Mouse (Mus musculus): Measurements from ENCODE around the gene Lrrc75b. TPM values are rescaled to one million over a fixed set of nuclear protein-coding genes. Genes with fewer than 3 reads are reported as not detected.

Lrrc75b gene
- polyA plus RNA-seq, 1 experiment from 2014 or later: 3.0 TPM

- peaks cover 14% of the 10 kb centered on the region for H3K4me1 ChIP-seq (replicated peaks; ENCODE audit: control insufficient read depth, insufficient read depth, low read length)
- peak overlapping the region; percentile 33 for H3K9ac ChIP-seq (ENCODE audit: low read length)
- no peaks in the 10 kb centered on the region for H3K9me3 ChIP-seq (ENCODE audit: control insufficient read depth, low read length)
- DNase-seq (ENCODE audit: low spot score): no peak
- peak overlapping the region; percentile 29 for H3K4me3 ChIP-seq (ENCODE audit: low read depth, low read length)
- no peaks in the 10 kb centered on the region for H3K27me3 ChIP-seq (replicated peaks; ENCODE audit: control insufficient read depth, insufficient read depth, low read length)
- peak overlapping the region; percentile 87 for H3K27ac ChIP-seq (ENCODE audit: low read depth)
- no peaks in the 10 kb centered on the region for H3K36me3 ChIP-seq (ENCODE audit: control insufficient read depth, insufficient read depth, low read length)
- peak overlapping the region; percentile 47 for H3K4me2 ChIP-seq (ENCODE audit: low read length)
- no peak for ATAC-seq (replicated peaks; ENCODE audit: low FRiP score, low TSS enrichment, low read depth)
- WGBS: 55% methylated on average over 16 of the region's 16 CpGs
These were observed 29.5 kb upstream of the Lrrc75b start for GRCm38 (mm10) chr10:75589651-75590050.

DNA sequence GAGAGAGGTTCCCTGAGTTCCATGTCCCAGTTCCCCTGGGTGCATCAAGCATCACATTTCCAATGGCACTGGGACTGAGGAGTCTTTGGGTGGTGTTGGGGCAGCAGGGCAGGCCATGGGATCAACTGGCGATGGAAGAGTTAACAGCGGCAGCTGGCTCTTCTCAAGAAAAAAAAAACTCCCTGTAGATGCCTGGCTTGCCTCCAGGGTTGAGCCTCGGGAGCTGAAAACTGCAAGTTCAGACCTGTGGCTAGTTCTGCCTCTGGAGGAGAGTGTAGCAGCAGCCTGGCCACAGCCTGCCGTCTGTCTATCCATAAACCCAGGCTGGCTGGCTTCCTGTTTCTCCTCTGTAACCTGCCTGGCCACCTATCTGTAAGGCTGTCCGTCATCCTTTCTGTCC lies 29.0 kb upstream of the Lrrc75b start, which contains the start of gene Ggt5:
Gene Ggt5 (plus strand): TSS at position 212 of the 400 bp plus-strand sequence.
- WGBS: 14% methylated on average over 5 of the region's 5 CpGs
- Histone ChIP-seq H3K36me3 (ENCODE audit: control insufficient read depth, insufficient read depth, low read length) (no peaks in the 10 kb centered on the region), H3K27me3 (replicated peaks; ENCODE audit: control insufficient read depth, insufficient read depth, low read length) (no peaks in the 10 kb centered on the region), H3K4me3 (ENCODE audit: low read depth, low read length) (peak within 1 kb of the TSS; percentile 29), H3K9me3 (ENCODE audit: control insufficient read depth, low read length) (no peaks in the 10 kb centered on the region), H3K4me2 (ENCODE audit: low read length) (peak within 1 kb of the TSS; percentile 47), H3K27ac (ENCODE audit: low read depth) (peak within 1 kb of the TSS; percentile 87), H3K9ac (ENCODE audit: low read length) (peak within 1 kb of the TSS; percentile 33), H3K4me1 (replicated peaks; ENCODE audit: control insufficient read depth, insufficient read depth, low read length) (peaks cover 14% of the 10 kb centered on the region; the same call in 1 of the 2 replicates)
- DNase-seq (ENCODE audit: low spot score): peak; percentile 82
- ATAC-seq (replicated peaks; ENCODE audit: low FRiP score, low TSS enrichment, low read depth): 0 out of 2 replicates have a peak, but pooled peaks have one; percentile 30

DNA sequence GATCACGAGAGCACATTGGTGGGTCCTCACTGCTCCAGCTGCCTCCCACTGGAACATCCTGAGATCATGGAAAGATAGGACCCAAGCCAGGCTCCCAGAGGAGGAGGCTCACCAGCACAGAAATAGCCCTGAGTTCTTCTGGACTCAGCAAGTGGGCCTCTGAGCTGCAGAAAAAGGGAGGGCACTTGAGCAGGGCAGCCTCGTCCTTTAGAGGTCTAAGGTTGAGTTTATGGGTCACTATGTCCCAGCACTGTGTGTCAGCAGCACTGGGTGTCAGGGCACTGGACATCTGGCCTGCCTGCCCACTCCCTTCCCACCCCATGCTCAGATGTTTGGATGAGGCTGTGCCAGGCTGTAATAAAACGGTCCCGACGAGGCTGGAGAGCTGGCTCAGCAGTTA lies 28.2 kb upstream of the Lrrc75b start:
- Histone ChIP-seq H3K27ac (ENCODE audit: low read depth) (no peak overlapping the region), H3K9ac (ENCODE audit: low read length) (no peak overlapping the region), H3K4me3 (ENCODE audit: low read depth, low read length) (no peak overlapping the region), H3K27me3 (replicated peaks; ENCODE audit: control insufficient read depth, insufficient read depth, low read length) (no peaks in the 10 kb centered on the region), H3K4me2 (ENCODE audit: low read length) (no peak overlapping the region), H3K36me3 (ENCODE audit: control insufficient read depth, insufficient read depth, low read length) (no peaks in the 10 kb centered on the region), H3K4me1 (replicated peaks; ENCODE audit: control insufficient read depth, insufficient read depth, low read length) (peaks cover 14% of the 10 kb centered on the region; the same call in 1 of the 2 replicates), H3K9me3 (ENCODE audit: control insufficient read depth, low read length) (no peaks in the 10 kb centered on the region)
- DNase-seq (ENCODE audit: low spot score) (no peak), ATAC-seq (replicated peaks; ENCODE audit: low FRiP score, low TSS enrichment, low read depth) (no peak)
- WGBS: 43% methylated on average over 5 of the region's 5 CpGs

- DNase-seq (ENCODE audit: low spot score) (no peak), ATAC-seq (replicated peaks; ENCODE audit: low FRiP score, low TSS enrichment, low read depth) (no peak)
- H3K4me2 ChIP-seq (ENCODE audit: low read length): no peak overlapping the region
- no peak overlapping the region for H3K9ac ChIP-seq (ENCODE audit: low read length)
- H3K27me3 ChIP-seq (replicated peaks; ENCODE audit: control insufficient read depth, insufficient read depth, low read length): no peaks in the 10 kb centered on the region
- no peak overlapping the region for H3K4me3 ChIP-seq (ENCODE audit: low read depth, low read length)
- WGBS: 82% methylated on average over 4 of the region's 4 CpGs
- no peaks in the 10 kb centered on the region for H3K36me3 ChIP-seq (ENCODE audit: control insufficient read depth, insufficient read depth, low read length)
- no peak overlapping the region for H3K27ac ChIP-seq (ENCODE audit: low read depth)
- H3K9me3 ChIP-seq (ENCODE audit: control insufficient read depth, low read length): no peaks in the 10 kb centered on the region
- peaks cover 14% of the 10 kb centered on the region; the same call in 1 of the 2 replicates for H3K4me1 ChIP-seq (replicated peaks; ENCODE audit: control insufficient read depth, insufficient read depth, low read length)
These were observed 27.7 kb upstream of the Lrrc75b start for GRCm38 (mm10) chr10:75587781-75588180.

- Histone ChIP-seq H3K9me3 (ENCODE audit: control insufficient read depth, low read length) (no peaks in the 10 kb centered on the region), H3K27me3 (replicated peaks; ENCODE audit: control insufficient read depth, insufficient read depth, low read length) (no peaks in the 10 kb centered on the region), H3K27ac (ENCODE audit: low read depth) (no peak overlapping the region), H3K4me3 (ENCODE audit: low read depth, low read length) (no peak overlapping the region), H3K4me1 (replicated peaks; ENCODE audit: control insufficient read depth, insufficient read depth, low read length) (peaks cover 14% of the 10 kb centered on the region; the same call in 1 of the 2 replicates), H3K36me3 (ENCODE audit: control insufficient read depth, insufficient read depth, low read length) (no peaks in the 10 kb centered on the region), H3K4me2 (ENCODE audit: low read length) (no peak overlapping the region), H3K9ac (ENCODE audit: low read length) (no peak overlapping the region)
- no peak for DNase-seq (ENCODE audit: low spot score)
- no peak for ATAC-seq (replicated peaks; ENCODE audit: low FRiP score, low TSS enrichment, low read depth)
- WGBS: 81% methylated on average over 1 of the region's 1 CpGs
These were observed 26.4 kb upstream of the Lrrc75b start for GRCm38 (mm10) chr10:75586553-75586879.

- H3K4me2 ChIP-seq (ENCODE audit: low read length): peak overlapping the region; percentile 36
- no peak overlapping the region for H3K27ac ChIP-seq (ENCODE audit: low read depth)
- no peaks in the 10 kb centered on the region for H3K36me3 ChIP-seq (ENCODE audit: control insufficient read depth, insufficient read depth, low read length)
- DNase-seq (ENCODE audit: low spot score): peak; percentile 98
- peaks cover 14% of the 10 kb centered on the region; the same call in 1 of the 2 replicates for H3K4me1 ChIP-seq (replicated peaks; ENCODE audit: control insufficient read depth, insufficient read depth, low read length)
- H3K4me3 ChIP-seq (ENCODE audit: low read depth, low read length): no peak overlapping the region
- H3K9me3 ChIP-seq (ENCODE audit: control insufficient read depth, low read length): no peaks in the 10 kb centered on the region
- no peaks in the 10 kb centered on the region for H3K27me3 ChIP-seq (replicated peaks; ENCODE audit: control insufficient read depth, insufficient read depth, low read length)
- H3K9ac ChIP-seq (ENCODE audit: low read length): no peak overlapping the region
- whole genome bisulfite sequencing: 18% methylated on average over 20 of the region's 20 CpGs
- ATAC-seq (replicated peaks; ENCODE audit: low FRiP score, low TSS enrichment, low read depth): peak; percentile 56; the same call in 1 of the 2 replicates
These were observed 25.9 kb upstream of the Lrrc75b start for GRCm38 (mm10) chr10:75585876-75586552.

- DNase-seq (ENCODE audit: low spot score) (no peak), ATAC-seq (replicated peaks; ENCODE audit: low FRiP score, low TSS enrichment, low read depth) (no peak)
- WGBS: 88% methylated on average over 6 of the region's 6 CpGs
- H3K4me2 ChIP-seq (ENCODE audit: low read length): no peak overlapping the region
- no peaks in the 10 kb centered on the region for H3K27me3 ChIP-seq (replicated peaks; ENCODE audit: control insufficient read depth, insufficient read depth, low read length)
- H3K4me1 ChIP-seq (replicated peaks; ENCODE audit: control insufficient read depth, insufficient read depth, low read length): no peaks in the 10 kb centered on the region
- H3K9me3 ChIP-seq (ENCODE audit: control insufficient read depth, low read length): no peaks in the 10 kb centered on the region
- H3K27ac ChIP-seq (ENCODE audit: low read depth): no peak overlapping the region
- H3K4me3 ChIP-seq (ENCODE audit: low read depth, low read length): no peak overlapping the region
- no peaks in the 10 kb centered on the region for H3K36me3 ChIP-seq (ENCODE audit: control insufficient read depth, insufficient read depth, low read length)
- H3K9ac ChIP-seq (ENCODE audit: low read length): no peak overlapping the region
These were observed 19.0 kb upstream of the Lrrc75b start for GRCm38 (mm10) chr10:75579129-75579528.

DNA sequence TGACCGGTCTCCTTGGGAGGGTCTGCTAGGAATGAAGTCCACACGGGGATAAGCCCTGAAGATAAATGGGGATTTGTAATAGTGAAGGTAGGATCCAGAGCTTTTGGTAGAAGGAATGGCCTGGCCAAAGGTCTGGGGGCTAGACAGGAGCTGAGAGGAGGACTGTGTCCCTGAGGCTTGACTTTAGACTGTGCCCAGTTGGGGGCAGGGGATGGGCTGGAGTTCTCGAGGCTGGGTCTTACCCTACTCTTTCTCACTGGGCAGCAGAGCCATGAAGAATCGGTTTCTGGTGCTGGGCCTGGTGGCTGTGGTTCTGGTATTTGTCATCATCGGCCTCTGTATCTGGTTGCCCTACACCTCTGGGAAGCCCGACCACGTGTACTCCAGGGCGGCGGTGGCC lies 13.8 kb upstream of the Lrrc75b start:
- WGBS: 79% methylated on average over 9 of the region's 9 CpGs
- no peak overlapping the region for H3K27ac ChIP-seq (ENCODE audit: low read depth)

DNA sequence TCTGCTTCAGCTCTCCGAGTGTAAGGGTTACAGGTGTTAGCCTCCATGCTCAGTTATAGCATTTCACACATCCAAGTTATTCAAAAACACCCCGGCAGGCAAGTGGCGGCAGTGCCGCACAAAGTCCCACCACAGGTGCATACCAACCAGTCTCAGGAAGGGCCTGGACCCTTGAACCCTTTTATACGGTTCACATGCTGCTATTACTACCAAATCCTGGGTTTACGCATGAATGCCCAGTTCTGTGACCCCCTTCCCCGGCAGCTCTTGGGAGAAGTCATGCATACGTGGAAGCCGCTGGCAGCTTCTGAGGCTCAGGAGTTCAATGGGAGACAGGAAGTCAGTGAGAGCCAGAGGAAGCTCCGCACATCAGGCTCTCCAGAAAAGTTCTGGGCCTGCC lies 13.1 kb upstream of the Lrrc75b start:
- Histone ChIP-seq H3K27me3 (replicated peaks; ENCODE audit: control insufficient read depth, insufficient read depth, low read length) (no peaks in the 10 kb centered on the region), H3K4me1 (replicated peaks; ENCODE audit: control insufficient read depth, insufficient read depth, low read length) (no peaks in the 10 kb centered on the region; the same call in 1 of the 2 replicates), H3K4me2 (ENCODE audit: low read length) (no peak overlapping the region), H3K4me3 (ENCODE audit: low read depth, low read length) (no peak overlapping the region), H3K36me3 (ENCODE audit: control insufficient read depth, insufficient read depth, low read length) (no peaks in the 10 kb centered on the region), H3K9me3 (ENCODE audit: control insufficient read depth, low read length) (no peaks in the 10 kb centered on the region), H3K9ac (ENCODE audit: low read length) (no peak overlapping the region), H3K27ac (ENCODE audit: low read depth) (no peak overlapping the region)
- WGBS: 86% methylated on average over 10 of the region's 10 CpGs
- no peak for ATAC-seq (replicated peaks; ENCODE audit: low FRiP score, low TSS enrichment, low read depth)
- DNase-seq (ENCODE audit: low spot score): no peak

More for the DNA sequence above, 13.8 kb upstream of the Lrrc75b start:
- Histone ChIP-seq H3K4me2 (ENCODE audit: low read length) (no peak overlapping the region), H3K27me3 (replicated peaks; ENCODE audit: control insufficient read depth, insufficient read depth, low read length) (no peaks in the 10 kb centered on the region), H3K9me3 (ENCODE audit: control insufficient read depth, low read length) (no peaks in the 10 kb centered on the region), H3K4me1 (replicated peaks; ENCODE audit: control insufficient read depth, insufficient read depth, low read length) (no peaks in the 10 kb centered on the region; the same call in 1 of the 2 replicates), H3K4me3 (ENCODE audit: low read depth, low read length) (no peak overlapping the region), H3K9ac (ENCODE audit: low read length) (no peak overlapping the region), H3K36me3 (ENCODE audit: control insufficient read depth, insufficient read depth, low read length) (no peaks in the 10 kb centered on the region)
- DNase-seq (ENCODE audit: low spot score): no peak
- ATAC-seq (replicated peaks; ENCODE audit: low FRiP score, low TSS enrichment, low read depth): no peak
